Mouse (Mus musculus) limb, embryonic 14.5 days (tissue): ENCODE data around the gene Zfp831. TPM values are rescaled to one million over a fixed set of nuclear protein-coding genes. Genes with fewer than 3 reads are reported as not detected.

Source experiments
- ATAC-seq: fragments of 200-750 bp; cut with Nextera tagmentation; 2 replicates; pipeline ENCODE4 v1.8.0; 2017; ENCODE audit warnings: low read depth, moderate number of reproducible peaks, moderate TSS enrichment; ENCODE audit not compliant: low FRiP score
- DNase-seq: peaks from one replicate; pipeline ENCODE4 v3.0.0-alpha.2; 2015; ENCODE audit warnings: low spot score
- H3K27ac ChIP-seq: fragments of 300-500 bp; sonication (generic); replicated peaks from 2 replicates; pipeline ENCODE4 v1.5.1; 2014; ENCODE audit warnings: low read depth, mild to moderate bottlenecking, low read length, moderate library complexity, mixed read lengths
- H3K27me3 ChIP-seq: fragments of 300-500 bp; sonication (generic); 2 replicates; pipeline ENCODE4 v1.6.1; 2014; ENCODE audit warnings: low read length, mixed read lengths; ENCODE audit not compliant: control insufficient read depth, insufficient read depth
- H3K36me3 ChIP-seq: fragments of 300-500 bp; sonication (generic); 2 replicates; pipeline ENCODE4 v1.6.1; 2014; ENCODE audit warnings: mild to moderate bottlenecking, low read length, moderate library complexity, mixed read lengths; ENCODE audit not compliant: control insufficient read depth, insufficient read depth
- H3K4me1 ChIP-seq: fragments of 300-500 bp; sonication (generic); 2 replicates; pipeline ENCODE4 v1.6.1; 2014; ENCODE audit warnings: antibody characterized with exemption, low read length, mixed read lengths; ENCODE audit not compliant: control insufficient read depth, insufficient read depth
- H3K4me2 ChIP-seq: fragments of 300-500 bp; sonication (generic); replicated peaks from 2 replicates; pipeline ENCODE4 v1.6.1; 2014; ENCODE audit warnings: low read depth, mild to moderate bottlenecking, low read length, moderate library complexity; ENCODE audit not compliant: severe bottlenecking
- H3K4me3 ChIP-seq: fragments of 300-500 bp; sonication (generic); replicated peaks from 2 replicates; pipeline ENCODE4 v1.5.1; 2014; ENCODE audit warnings: low read length
- H3K9ac ChIP-seq: fragments of 300-500 bp; sonication (generic); 2 replicates; pipeline ENCODE4 v1.6.1; 2014; ENCODE audit warnings: mild to moderate bottlenecking, low read depth, low read length, moderate library complexity; ENCODE audit not compliant: severe bottlenecking
- H3K9me3 ChIP-seq: fragments of 300-500 bp; sonication (generic); 2 replicates; pipeline ENCODE4 v1.6.1; 2016; ENCODE audit warnings: low read length; ENCODE audit not compliant: control insufficient read depth
- POLR2A ChIP-seq: fragments of 200-500 bp; IDR thresholded peaks from 2 replicates; pipeline ENCODE4 v1.8.0; 2012; ENCODE audit warnings: inconsistent platforms, mild to moderate bottlenecking, moderate library complexity, borderline replicate concordance; ENCODE audit not compliant: insufficient read depth, insufficient read length; ENCODE audit errors: extremely low read depth
- WGBS: fragments of 180-500 bp; shearing (Covaris S2); extraction: QIAGEN DNeasy Blood & Tissue Kit; methylation state at CpG from one replicate; pipeline ENCODE4 v1.1.7; 2014; 5-methylcytosine and 5-hydroxymethylcytosine counted together
- polyA plus RNA-seq, 2 experiments: library from polyadenylated mRNA; depleted of rRNA in 1 of 2; stranded (reverse) in 1 of 2; unstranded in 1 of 2; fragments of >200 nt; fragmentation: Nextera tagmentation in 1 of 2; extraction: Ambion mirVana in 1 of 2; gene quantifications; 2 replicates each; pipeline versions ENCODE4 v1.2.1 to v1.2.3; 2012 to 2014

Gene Zfp831
- polyA plus RNA-seq, 2 experiments, result 0.03 to 0.04 TPM

GRCm38 (mm10) chr2:174672506-174673190 lies 29.3 kb downstream of the Zfp831 start:
- H3K27me3 ChIP-seq, result no peaks in the 10 kb centered on the region
- ATAC-seq (no peak), DNase-seq (no peak)
- H3K9me3 ChIP-seq, result no peaks in the 10 kb centered on the region
- H3K36me3 ChIP-seq, result no peaks in the 10 kb centered on the region
- no peaks in the 10 kb centered on the region; the same call in 1 of the 2 replicates for H3K4me1 ChIP-seq
- 0 out of 2 replicates have a peak overlapping the region, but pooled peaks have one; percentile 36 for H3K4me3 ChIP-seq
- 26% methylated on average over 11 of the region's 11 CpGs for WGBS
- H3K4me2 ChIP-seq, result peak overlapping the region; percentile 82
- no peak overlapping the region for H3K27ac ChIP-seq
- TF ChIP-seq POLR2A, result no peak
- H3K9ac ChIP-seq, result no peak overlapping the region

GRCm38 (mm10) chr2:174673592-174674286 lies 30.4 kb downstream of the Zfp831 start:
- no peaks in the 10 kb centered on the region; the same call in 1 of the 2 replicates for H3K4me1 ChIP-seq
- no peaks in the 10 kb centered on the region for H3K9me3 ChIP-seq
- no peaks in the 10 kb centered on the region for H3K36me3 ChIP-seq
- peak overlapping the region; percentile 82 for H3K4me2 ChIP-seq
- peak; percentile 86 for ATAC-seq
- DNase-seq, result peak; percentile 94
- WGBS, result under 1% methylated on average over 24 of the region's 25 CpGs
- no peak for TF ChIP-seq POLR2A
- H3K27ac ChIP-seq, result peak overlapping the region; percentile 45
- no peaks in the 10 kb centered on the region for H3K27me3 ChIP-seq
- H3K4me3 ChIP-seq, result peak overlapping the region; percentile 36
- peak overlapping the region; percentile 47 for H3K9ac ChIP-seq

- ATAC-seq, result peak; percentile 13; the same call in 1 of the 2 replicates
- no peak for DNase-seq
- TF ChIP-seq POLR2A, result no peak
- H3K9me3 ChIP-seq, result no peaks in the 10 kb centered on the region
- peak overlapping the region; percentile 82 for H3K4me2 ChIP-seq
- H3K36me3 ChIP-seq, result no peaks in the 10 kb centered on the region
- H3K27ac ChIP-seq, result no peak overlapping the region
- no peaks in the 10 kb centered on the region; the same call in 1 of the 2 replicates for H3K4me1 ChIP-seq
- WGBS, result 3% methylated on average over 16 of the region's 16 CpGs
- H3K9ac ChIP-seq, result peak overlapping the region; percentile 41; the same call in 1 of the 2 replicates
- H3K4me3 ChIP-seq, result peak overlapping the region; percentile 36
- no peaks in the 10 kb centered on the region for H3K27me3 ChIP-seq
These were observed 31.1 kb downstream of the Zfp831 start for GRCm38 (mm10) chr2:174674287-174675045.

- no peaks in the 10 kb centered on the region; the same call in 1 of the 2 replicates for H3K4me1 ChIP-seq
- WGBS, result 15% methylated on average over 9 of the region's 9 CpGs
- H3K4me3 ChIP-seq, result no peak overlapping the region
- H3K27ac ChIP-seq, result no peak overlapping the region
- no peaks in the 10 kb centered on the region for H3K36me3 ChIP-seq
- no peaks in the 10 kb centered on the region for H3K27me3 ChIP-seq
- ATAC-seq (no peak), DNase-seq (peak; percentile 78)
- H3K4me2 ChIP-seq, result no peak overlapping the region
- H3K9ac ChIP-seq, result no peak overlapping the region
- TF ChIP-seq POLR2A, result no peak
- no peaks in the 10 kb centered on the region for H3K9me3 ChIP-seq
These were observed 32.3 kb downstream of the Zfp831 start for GRCm38 (mm10) chr2:174675642-174676041.

GRCm38 (mm10) chr2:174701351-174701750 lies 58.0 kb downstream of the Zfp831 start:
- 71% methylated on average over 8 of the region's 8 CpGs for WGBS
- H3K27ac ChIP-seq, result no peak overlapping the region
- ATAC-seq (no peak), DNase-seq (no peak)
- H3K4me3 ChIP-seq, result no peak overlapping the region
- no peaks in the 10 kb centered on the region for H3K9me3 ChIP-seq
- TF ChIP-seq POLR2A, result no peak
- no peak overlapping the region for H3K9ac ChIP-seq
- no peaks in the 10 kb centered on the region for H3K4me1 ChIP-seq
- H3K36me3 ChIP-seq, result no peaks in the 10 kb centered on the region
- no peak overlapping the region for H3K4me2 ChIP-seq
- no peaks in the 10 kb centered on the region for H3K27me3 ChIP-seq
